Mouse (Mus musculus) forebrain, embryonic 15.5 days (tissue): Measurements from ENCODE around the gene Rab4a. TPM values are rescaled to one million over a fixed set of nuclear protein-coding genes. Genes with fewer than 3 reads are reported as not detected.
A peak's percentile ranks its signal among the peaks of the same experiment; 100 is the strongest.

Experiments used
- ATAC-seq: fragments of 200-750 bp; cut with Nextera tagmentation; replicated peaks from 2 replicates; pipeline ENCODE4 v1.8.0; 2017; ENCODE audit warnings: mild to moderate bottlenecking, moderate TSS enrichment, moderate library complexity
- H3K27ac ChIP-seq: fragments of 300-500 bp; sonication (generic); replicated peaks from 2 replicates; pipeline ENCODE4 v1.5.1; 2015; ENCODE audit warnings: mild to moderate bottlenecking, inconsistent platforms
- H3K27me3 ChIP-seq: fragments of 300-500 bp; sonication (generic); 2 replicates; pipeline ENCODE4 v1.6.1; 2015; ENCODE audit warnings: inconsistent platforms
- H3K36me3 ChIP-seq: fragments of 300-500 bp; sonication (generic); 2 replicates; pipeline ENCODE4 v1.6.1; 2015; ENCODE audit warnings: mild to moderate bottlenecking, inconsistent platforms
- H3K4me1 ChIP-seq: fragments of 300-500 bp; sonication (generic); 2 replicates; pipeline ENCODE4 v1.6.1; 2015; ENCODE audit warnings: inconsistent platforms
- H3K4me2 ChIP-seq: fragments of 300-500 bp; sonication (generic); replicated peaks from 2 replicates; pipeline ENCODE4 v1.6.1; 2015; ENCODE audit warnings: mild to moderate bottlenecking, inconsistent platforms
- H3K4me3 ChIP-seq: fragments of 300-500 bp; sonication (generic); 2 replicates; pipeline ENCODE4 v1.5.1; 2015; ENCODE audit warnings: mild to moderate bottlenecking, inconsistent platforms
- H3K9ac ChIP-seq: fragments of 300-500 bp; sonication (generic); replicated peaks from 2 replicates; pipeline ENCODE4 v1.6.1; 2015; ENCODE audit warnings: mild to moderate bottlenecking, inconsistent platforms
- H3K9me3 ChIP-seq: fragments of 300-500 bp; sonication (generic); 2 replicates; pipeline ENCODE4 v1.6.1; 2016; ENCODE audit warnings: inconsistent platforms
- WGBS: fragments of 180-500 bp; shearing (Covaris S2); methylation state at CpG from one replicate; pipeline ENCODE4 v1.1.7; 2015; ENCODE audit warnings: mixed read lengths; 5-methylcytosine and 5-hydroxymethylcytosine counted together
- polyA plus RNA-seq: library from polyadenylated mRNA; unstranded; fragments of >200 nt; fragmentation: Nextera tagmentation; extraction: Ambion mirVana; gene quantifications from 2 replicates; pipeline ENCODE4 v1.2.1, GENCODE M21; 2015

The Rab4a gene
- polyA plus RNA-seq, 1 experiment from 2014 or later: 78.2 TPM

DNA sequence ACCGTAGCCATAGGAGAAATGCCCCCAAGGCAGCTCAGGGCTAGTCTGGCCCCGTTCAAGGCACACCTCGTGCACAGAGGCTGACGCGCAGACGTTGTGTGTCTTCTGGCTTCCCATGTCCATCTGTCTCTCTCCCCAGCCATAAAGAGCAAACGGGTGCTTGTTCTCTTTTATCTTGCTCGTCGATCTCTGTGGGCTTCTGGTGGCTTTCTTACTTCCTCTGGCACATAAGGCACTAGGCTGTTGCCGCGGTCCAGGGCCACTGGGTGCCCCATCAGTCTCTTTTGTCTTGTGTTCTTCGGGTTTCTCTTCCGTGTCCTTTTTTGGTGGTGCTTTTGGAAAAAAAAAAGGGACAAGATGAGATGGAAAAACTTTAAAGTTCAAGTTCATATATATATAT, 39.3 kb downstream of the Rab4a start:
- ATAC-seq: no peak
- Histone ChIP-seq H3K4me2 (no peak overlapping the region), H3K4me1 (0 out of 2 replicates have a peak, but pooled peaks cover 7% of the 10 kb centered on the region), H3K9me3 (no peaks in the 10 kb centered on the region), H3K27me3 (no peaks in the 10 kb centered on the region), H3K27ac (peak overlapping the region; percentile 57), H3K36me3 (peaks cover 7% of the 10 kb centered on the region; the same call in 1 of the 2 replicates), H3K9ac (no peak overlapping the region), H3K4me3 (no peak overlapping the region)
- WGBS: 92% methylated on average over 13 of the region's 13 CpGs

- no peak overlapping the region for H3K4me3 ChIP-seq
- H3K9ac ChIP-seq: no peak overlapping the region
- WGBS: 93% methylated on average over 10 of the region's 10 CpGs
- no peaks in the 10 kb centered on the region for H3K27me3 ChIP-seq
- no peak overlapping the region for H3K27ac ChIP-seq
- H3K36me3 ChIP-seq: peaks cover 7% of the 10 kb centered on the region; the same call in 1 of the 2 replicates
- H3K4me1 ChIP-seq: 0 out of 2 replicates have a peak, but pooled peaks cover 7% of the 10 kb centered on the region
- H3K9me3 ChIP-seq: no peaks in the 10 kb centered on the region
- H3K4me2 ChIP-seq: no peak overlapping the region
- no peak for ATAC-seq
Observed at GRCm38 (mm10) chr8:123845991-123846390, 40.2 kb downstream of the Rab4a start.

DNA sequence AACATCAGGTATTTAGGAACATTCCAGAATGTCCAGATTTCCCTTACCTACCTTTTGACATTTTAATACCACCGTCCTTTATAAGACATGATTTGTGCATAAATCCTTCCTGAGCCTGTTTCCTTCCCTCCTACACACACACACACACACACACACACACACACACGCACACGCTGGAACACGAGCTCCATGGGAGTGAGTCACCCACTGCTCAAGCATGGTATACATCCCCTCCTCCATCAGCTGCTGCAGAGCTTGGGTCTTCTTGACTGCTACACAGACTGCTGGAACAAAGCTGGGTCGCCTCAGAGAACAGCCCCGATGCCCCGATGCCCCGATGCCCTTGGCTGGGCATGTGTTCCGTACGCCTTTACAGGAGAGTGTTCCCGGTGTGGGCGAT, 40.7 kb downstream of the Rab4a start:
- no peak for ATAC-seq
- no peak overlapping the region for H3K9ac ChIP-seq
- H3K4me2 ChIP-seq: no peak overlapping the region
- peaks cover 7% of the 10 kb centered on the region; the same call in 1 of the 2 replicates for H3K36me3 ChIP-seq
- no peak overlapping the region for H3K4me3 ChIP-seq
- 93% methylated on average over 12 of the region's 12 CpGs for WGBS
- no peak overlapping the region for H3K27ac ChIP-seq
- H3K27me3 ChIP-seq: no peaks in the 10 kb centered on the region
- H3K9me3 ChIP-seq: no peaks in the 10 kb centered on the region
- 0 out of 2 replicates have a peak, but pooled peaks cover 7% of the 10 kb centered on the region for H3K4me1 ChIP-seq

DNA sequence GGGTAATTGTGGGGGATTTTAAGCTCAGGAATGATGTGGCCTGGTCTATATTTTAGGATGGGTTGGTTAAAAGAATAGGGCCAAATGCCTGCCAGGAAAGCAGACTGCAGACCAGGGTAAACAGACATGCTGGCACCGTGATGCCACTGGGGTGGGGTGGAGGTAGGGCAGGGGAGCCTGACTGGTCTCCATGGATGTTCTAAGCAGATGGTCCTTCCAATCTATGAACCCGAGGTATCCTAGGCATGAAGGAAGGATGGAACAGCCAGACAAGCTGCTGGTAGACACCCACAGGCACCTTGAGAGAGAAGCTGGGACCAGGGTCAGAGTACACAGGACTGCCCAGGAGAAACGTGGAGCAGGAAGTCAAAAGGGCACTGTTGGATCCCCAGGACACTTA, 41.8 kb downstream of the Rab4a start:
- no peak overlapping the region for H3K4me3 ChIP-seq
- H3K27ac ChIP-seq: no peak overlapping the region
- H3K9ac ChIP-seq: no peak overlapping the region
- no peaks in the 10 kb centered on the region for H3K9me3 ChIP-seq
- no peaks in the 10 kb centered on the region for H3K27me3 ChIP-seq
- H3K4me1 ChIP-seq: 0 out of 2 replicates have a peak, but pooled peaks cover 7% of the 10 kb centered on the region
- H3K36me3 ChIP-seq: peaks cover 3% of the 10 kb centered on the region; the same call in 1 of the 2 replicates
- H3K4me2 ChIP-seq: no peak overlapping the region
- no peak for ATAC-seq
- 65% methylated on average over 3 of the region's 3 CpGs for WGBS

- Histone ChIP-seq H3K4me3 (no peak overlapping the region), H3K4me2 (no peak overlapping the region), H3K9me3 (no peaks in the 10 kb centered on the region), H3K4me1 (0 out of 2 replicates have a peak, but pooled peaks cover 6% of the 10 kb centered on the region), H3K27ac (no peak overlapping the region), H3K9ac (no peak overlapping the region), H3K36me3 (peaks cover 3% of the 10 kb centered on the region; the same call in 1 of the 2 replicates), H3K27me3 (no peaks in the 10 kb centered on the region)
- ATAC-seq: no peak
- 90% methylated on average over 4 of the region's 4 CpGs for WGBS
Observed at GRCm38 (mm10) chr8:123849352-123849751, 43.6 kb downstream of the Rab4a start.

DNA sequence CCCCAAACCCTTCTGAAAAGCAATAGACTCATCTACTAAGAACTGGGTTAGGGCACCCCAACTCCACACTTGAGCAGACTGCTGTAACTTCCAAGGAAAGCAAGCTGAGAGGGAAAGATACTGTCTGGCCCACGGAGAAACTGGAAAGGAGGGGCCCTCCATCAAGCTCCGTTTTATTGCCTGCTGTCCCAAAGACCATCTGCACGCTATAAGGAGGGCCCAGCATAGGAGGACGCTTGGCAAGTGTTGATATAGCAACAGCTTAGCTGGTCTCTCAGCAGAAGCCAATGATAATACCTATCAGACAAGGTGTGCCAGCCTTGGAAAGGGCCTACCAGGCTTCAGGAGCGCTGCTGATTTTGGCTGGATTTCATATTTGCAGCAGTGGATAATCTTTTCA, 45.8 kb downstream of the Rab4a start:
- no peak overlapping the region for H3K4me3 ChIP-seq
- H3K36me3 ChIP-seq: no peaks in the 10 kb centered on the region
- H3K4me2 ChIP-seq: no peak overlapping the region
- H3K4me1 ChIP-seq: 0 out of 2 replicates have a peak, but pooled peaks cover 4% of the 10 kb centered on the region
- ATAC-seq: no peak
- no peaks in the 10 kb centered on the region for H3K9me3 ChIP-seq
- H3K9ac ChIP-seq: no peak overlapping the region
- H3K27ac ChIP-seq: no peak overlapping the region
- H3K27me3 ChIP-seq: no peaks in the 10 kb centered on the region
- WGBS: 71% methylated on average over 5 of the region's 5 CpGs

DNA sequence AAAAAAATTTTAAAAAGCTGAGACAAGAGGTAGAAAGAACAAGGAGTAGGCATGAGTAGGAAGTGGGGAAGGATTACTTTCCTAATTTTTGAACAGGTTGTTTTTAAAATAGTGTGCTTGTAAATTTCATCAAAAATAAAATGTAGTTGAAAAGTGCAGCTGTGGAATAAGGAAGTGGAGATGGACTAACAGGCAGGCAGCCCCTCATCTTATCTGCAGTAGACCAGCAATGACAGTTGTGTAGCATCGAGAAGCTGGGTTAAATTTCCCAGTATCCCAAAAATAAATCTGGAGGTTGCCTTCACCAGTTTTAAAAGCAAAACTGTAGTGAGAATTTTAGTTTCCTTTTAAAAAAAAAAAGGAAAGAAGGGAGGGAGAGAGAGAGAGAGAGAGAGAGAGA, 48.5 kb downstream of the Rab4a start:
- Histone ChIP-seq H3K9ac (no peak overlapping the region), H3K27ac (no peak overlapping the region), H3K36me3 (no peaks in the 10 kb centered on the region), H3K4me2 (no peak overlapping the region), H3K27me3 (no peaks in the 10 kb centered on the region), H3K4me1 (peaks cover 9% of the 10 kb centered on the region), H3K9me3 (no peaks in the 10 kb centered on the region), H3K4me3 (no peak overlapping the region)
- 97% methylated on average over 1 of the region's 1 CpGs for WGBS
- ATAC-seq: no peak

- Histone ChIP-seq H3K4me3 (no peak overlapping the region), H3K9ac (no peak overlapping the region), H3K36me3 (no peaks in the 10 kb centered on the region), H3K4me1 (peaks cover 11% of the 10 kb centered on the region), H3K27me3 (no peaks in the 10 kb centered on the region), H3K4me2 (no peak overlapping the region), H3K27ac (no peak overlapping the region), H3K9me3 (no peaks in the 10 kb centered on the region)
- no peak for ATAC-seq
- 77% methylated on average over 9 of the region's 9 CpGs for WGBS
Observed at GRCm38 (mm10) chr8:123854733-123855475, 49.1 kb downstream of the Rab4a start.

GRCm38 (mm10) chr8:123857361-123857760, 51.6 kb downstream of the Rab4a start:
- H3K36me3 ChIP-seq: no peaks in the 10 kb centered on the region
- H3K9ac ChIP-seq: no peak overlapping the region
- H3K9me3 ChIP-seq: no peaks in the 10 kb centered on the region
- H3K4me1 ChIP-seq: peaks cover 15% of the 10 kb centered on the region
- H3K27ac ChIP-seq: no peak overlapping the region
- H3K4me3 ChIP-seq: peak overlapping the region; percentile 88; the same call in 1 of the 2 replicates
- peaks cover 7% of the 10 kb centered on the region; the same call in 1 of the 2 replicates for H3K27me3 ChIP-seq
- ATAC-seq: no peak
- H3K4me2 ChIP-seq: no peak overlapping the region
- 67% methylated on average over 3 of the region's 3 CpGs for WGBS

DNA sequence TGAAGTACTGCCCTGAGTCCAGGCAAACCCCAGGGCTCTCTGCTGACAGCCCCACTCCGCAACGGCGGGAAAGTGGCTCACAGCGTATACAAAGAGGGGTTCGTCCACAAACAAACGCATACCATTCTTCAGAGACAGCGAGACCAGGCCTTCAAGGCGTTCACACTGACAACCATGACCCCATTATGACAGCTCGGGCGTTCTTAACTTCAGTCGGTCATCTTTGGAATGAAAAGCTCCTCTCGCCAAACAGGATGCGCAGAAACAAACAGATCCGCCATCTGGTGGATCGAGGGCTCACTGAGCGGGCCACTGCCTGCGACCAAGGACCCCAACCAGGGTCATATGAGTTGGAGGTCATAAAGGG, 52.8 kb downstream of the Rab4a start:
- H3K27me3 ChIP-seq: peaks cover 7% of the 10 kb centered on the region; the same call in 1 of the 2 replicates
- under 1% methylated on average over 17 of the region's 17 CpGs for WGBS
- ATAC-seq: no peak; the same call in 1 of the 2 replicates

DNA sequence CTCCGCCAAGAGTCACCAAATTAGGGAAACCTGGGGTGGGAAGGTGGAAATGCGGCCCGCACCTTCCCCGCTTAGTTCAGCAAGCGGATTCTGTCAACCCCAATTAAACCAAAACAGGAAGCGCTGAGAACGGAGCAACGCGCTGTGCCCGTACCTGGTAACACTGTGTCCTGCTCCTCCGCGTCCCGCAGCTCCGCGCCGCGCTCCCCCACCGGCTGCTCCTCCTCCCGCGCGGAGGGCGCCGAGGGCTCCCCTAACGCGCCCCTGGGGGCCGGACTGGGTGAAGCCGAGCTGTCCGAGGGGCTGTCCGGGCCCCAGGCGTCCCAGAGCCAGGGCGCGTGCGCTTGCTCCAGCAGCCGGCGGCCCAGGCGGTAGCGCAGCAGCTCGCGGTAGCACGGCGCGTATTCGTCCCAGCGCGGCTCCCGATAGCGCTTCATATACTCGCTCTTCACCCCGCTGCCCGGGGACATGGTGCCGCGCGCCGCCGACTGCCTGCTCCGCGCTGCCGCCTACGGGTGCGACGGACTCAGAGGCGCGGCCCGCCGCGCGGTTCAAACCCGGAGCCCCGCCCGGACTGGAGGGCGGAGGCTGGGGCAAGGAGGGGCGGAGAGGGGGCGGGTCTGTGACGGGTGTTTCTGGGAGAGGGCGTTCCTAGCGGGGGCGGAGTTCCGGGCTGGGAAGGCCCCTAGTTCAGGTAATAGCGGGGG, 53.3 kb downstream of the Rab4a start:
- WGBS: under 1% methylated on average over 70 of the region's 79 CpGs
- peaks cover 7% of the 10 kb centered on the region; the same call in 1 of the 2 replicates for H3K27me3 ChIP-seq
- no peaks in the 10 kb centered on the region for H3K9me3 ChIP-seq

More for the DNA sequence above, 52.8 kb downstream of the Rab4a start:
- Histone ChIP-seq H3K9ac (peak overlapping the region; percentile 79), H3K36me3 (no peaks in the 10 kb centered on the region), H3K4me3 (peak overlapping the region; percentile 88), H3K4me1 (peaks cover 15% of the 10 kb centered on the region), H3K4me2 (peak overlapping the region; percentile 87), H3K9me3 (no peaks in the 10 kb centered on the region), H3K27ac (0 out of 2 replicates have a peak overlapping the region, but pooled peaks have one; percentile 77)

GRCm38 (mm10) chr8:123859648-123860259, 54.0 kb downstream of the Rab4a start, which contains the start of gene Ccsap:
TSS of gene Ccsap (minus strand) at chr8:123860209.
- H3K9me3 ChIP-seq: no peaks in the 10 kb centered on the region
- WGBS: under 1% methylated on average over 48 of the region's 48 CpGs
- ATAC-seq: peak; percentile 84

More for the DNA sequence above, 53.3 kb downstream of the Rab4a start:
- Histone ChIP-seq H3K4me1 (peaks cover 19% of the 10 kb centered on the region), H3K27ac (peak overlapping the region; percentile 77), H3K36me3 (no peaks in the 10 kb centered on the region), H3K9ac (peak overlapping the region; percentile 79), H3K4me3 (peak overlapping the region; percentile 88), H3K4me2 (peak overlapping the region; percentile 87)
- peak; percentile 94 for ATAC-seq

More at GRCm38 (mm10) chr8:123859648-123860259, 54.0 kb downstream of the Rab4a start, which contains the start of gene Ccsap:
- peak within 1 kb of the TSS; percentile 88 for H3K4me3 ChIP-seq
- peaks cover 7% of the 10 kb centered on the region; the same call in 1 of the 2 replicates for H3K27me3 ChIP-seq
- H3K4me1 ChIP-seq: peaks cover 21% of the 10 kb centered on the region
- H3K4me2 ChIP-seq: peak within 1 kb of the TSS; percentile 87
- no peaks in the 10 kb centered on the region for H3K36me3 ChIP-seq
- H3K27ac ChIP-seq: peak within 1 kb of the TSS; percentile 77
- H3K9ac ChIP-seq: peak within 1 kb of the TSS; percentile 79
